Mouse (Mus musculus) embryonic facial prominence, embryonic 11.5 days (tissue): Measurements from ENCODE around the gene Vwc2l. TPM values are rescaled to one million over a fixed set of nuclear protein-coding genes. Genes with fewer than 3 reads are reported as not detected.

ENCODE experiments used
- ATAC-seq: fragments of 200-750 bp; cut with Nextera tagmentation; replicated peaks from 2 replicates; pipeline ENCODE4 v1.8.0; 2017; ENCODE audit warnings: low read depth; ENCODE audit not compliant: insufficient number of reproducible peaks, low FRiP score, low TSS enrichment
- DNase-seq: peaks from one replicate; pipeline ENCODE4 v3.0.0-alpha.2; 2015; ENCODE audit warnings: low spot score
- H3K27ac ChIP-seq: fragments of 300-500 bp; sonication (generic); replicated peaks from 2 replicates; pipeline ENCODE4 v1.5.1; 2014; ENCODE audit warnings: mild to moderate bottlenecking, low read depth, low read length, control low read depth
- H3K27me3 ChIP-seq: fragments of 300-500 bp; sonication (generic); 2 replicates; pipeline ENCODE4 v1.6.1; 2014; ENCODE audit warnings: mild to moderate bottlenecking, low read length, moderate library complexity, mixed read lengths; ENCODE audit not compliant: control insufficient read depth, insufficient read depth
- H3K36me3 ChIP-seq: fragments of 300-500 bp; sonication (generic); replicated peaks from 2 replicates; pipeline ENCODE4 v1.6.1; 2014; ENCODE audit warnings: low read depth, mild to moderate bottlenecking, low read length, moderate library complexity, mixed read lengths; ENCODE audit not compliant: control insufficient read depth, insufficient read depth
- H3K4me1 ChIP-seq: fragments of 300-500 bp; sonication (generic); 2 replicates; pipeline ENCODE4 v1.6.1; 2014; ENCODE audit warnings: low read length, mixed read lengths; ENCODE audit not compliant: control insufficient read depth, insufficient read depth
- H3K4me2 ChIP-seq: fragments of 300-500 bp; sonication (generic); 2 replicates; pipeline ENCODE4 v1.6.1; 2014; ENCODE audit warnings: low read depth, mild to moderate bottlenecking, control low read depth, low read length, moderate library complexity
- H3K4me3 ChIP-seq: fragments of 300-500 bp; sonication (generic); 2 replicates; pipeline ENCODE4 v1.5.1; 2014; ENCODE audit warnings: low read depth, low read length, control low read depth
- H3K9ac ChIP-seq: fragments of 300-500 bp; sonication (generic); replicated peaks from 2 replicates; pipeline ENCODE4 v1.6.1; 2014; ENCODE audit warnings: mild to moderate bottlenecking, control low read depth, low read length
- H3K9me3 ChIP-seq: fragments of 300-500 bp; sonication (generic); replicated peaks from 2 replicates; pipeline ENCODE4 v1.6.1; 2016; ENCODE audit warnings: mild to moderate bottlenecking, low read length, inconsistent platforms, mixed read lengths; ENCODE audit not compliant: control insufficient read depth
- WGBS: fragments of 180-500 bp; shearing (Covaris S2); extraction: QIAGEN DNeasy Blood & Tissue Kit; methylation state at CpG from one replicate; pipeline ENCODE4 v1.1.7; 2014; 5-methylcytosine and 5-hydroxymethylcytosine counted together
- polyA plus RNA-seq: library from polyadenylated mRNA; unstranded; fragments of >200 nt; fragmentation: Nextera tagmentation; extraction: Ambion mirVana; gene quantifications from 2 replicates; pipeline ENCODE4 v1.2.1, GENCODE M21; 2014

The Vwc2l gene
- polyA plus RNA-seq, 1 experiment from 2014 or later, result 0.24 TPM

DNA sequence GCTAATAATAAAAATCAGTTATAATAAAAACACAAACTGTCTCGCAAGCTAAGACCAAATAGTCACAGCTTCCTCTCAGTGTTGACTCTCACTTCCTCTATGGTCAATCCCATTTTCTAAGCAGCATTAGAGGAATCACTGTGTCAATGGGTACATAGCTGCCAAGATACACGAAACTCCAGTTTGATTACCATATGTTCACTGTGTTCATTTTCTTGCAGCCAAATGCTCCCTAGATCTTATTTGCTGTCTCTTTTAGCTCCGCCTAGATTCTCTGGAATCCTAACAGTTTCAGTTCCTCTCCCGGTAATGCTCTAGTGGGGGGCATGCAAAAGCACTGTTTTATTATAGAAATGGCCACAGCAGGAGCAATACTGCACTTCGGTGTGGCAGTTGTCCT, 130.4 kb downstream of the Vwc2l start:
- 80% methylated on average over 5 of the region's 5 CpGs for WGBS
- H3K4me2 ChIP-seq, result no peak overlapping the region
- no peak overlapping the region for H3K27ac ChIP-seq
- H3K9ac ChIP-seq, result no peak overlapping the region
- H3K27me3 ChIP-seq, result no peaks in the 10 kb centered on the region
- no peak overlapping the region for H3K4me3 ChIP-seq
- ATAC-seq (no peak), DNase-seq (no peak)
- no peaks in the 10 kb centered on the region for H3K9me3 ChIP-seq
- H3K36me3 ChIP-seq, result no peaks in the 10 kb centered on the region
- H3K4me1 ChIP-seq, result no peaks in the 10 kb centered on the region

GRCm38 (mm10) chr1:70861672-70862071, 136.2 kb downstream of the Vwc2l start:
- ATAC-seq (no peak), DNase-seq (no peak)
- no peak overlapping the region for H3K4me3 ChIP-seq
- WGBS, result 53% methylated on average over 2 of the region's 2 CpGs
- H3K36me3 ChIP-seq, result no peaks in the 10 kb centered on the region
- no peaks in the 10 kb centered on the region for H3K9me3 ChIP-seq
- no peak overlapping the region for H3K4me2 ChIP-seq
- H3K4me1 ChIP-seq, result no peaks in the 10 kb centered on the region
- H3K9ac ChIP-seq, result no peak overlapping the region
- H3K27ac ChIP-seq, result no peak overlapping the region
- H3K27me3 ChIP-seq, result no peaks in the 10 kb centered on the region

DNA sequence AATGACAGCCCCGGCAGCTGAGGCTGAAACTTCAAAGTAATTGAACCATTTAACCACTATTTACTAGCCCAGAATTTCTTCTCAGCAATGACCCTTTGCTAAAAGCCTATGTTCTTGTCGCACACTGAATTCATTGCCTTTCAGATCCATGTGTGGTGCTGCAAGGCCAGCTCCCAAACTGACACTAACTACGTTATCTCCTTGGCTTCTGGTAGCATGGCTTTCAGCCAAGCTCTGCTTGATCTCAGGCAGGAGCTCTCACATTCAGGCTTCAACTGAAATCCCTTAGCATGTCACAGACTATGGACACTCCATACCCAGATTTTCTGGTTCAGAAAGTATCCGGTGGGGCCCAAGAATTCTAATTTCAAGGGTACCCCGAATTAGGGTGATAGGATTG, 140.6 kb downstream of the Vwc2l start:
- 73% methylated on average over 5 of the region's 5 CpGs for WGBS
- H3K9me3 ChIP-seq, result no peaks in the 10 kb centered on the region
- no peak overlapping the region for H3K27ac ChIP-seq
- H3K4me2 ChIP-seq, result no peak overlapping the region
- no peak overlapping the region for H3K9ac ChIP-seq
- ATAC-seq (no peak), DNase-seq (no peak)
- H3K36me3 ChIP-seq, result no peaks in the 10 kb centered on the region
- H3K4me1 ChIP-seq, result no peaks in the 10 kb centered on the region
- H3K27me3 ChIP-seq, result no peaks in the 10 kb centered on the region
- no peak overlapping the region for H3K4me3 ChIP-seq

- H3K4me1 ChIP-seq, result no peaks in the 10 kb centered on the region
- H3K4me2 ChIP-seq, result no peak overlapping the region
- H3K9ac ChIP-seq, result no peak overlapping the region
- H3K4me3 ChIP-seq, result no peak overlapping the region
- no peaks in the 10 kb centered on the region for H3K9me3 ChIP-seq
- no peak overlapping the region for H3K27ac ChIP-seq
- DNase-seq (no peak), ATAC-seq (no peak)
- no peaks in the 10 kb centered on the region for H3K36me3 ChIP-seq
- 85% methylated on average over 2 of the region's 2 CpGs for WGBS
- H3K27me3 ChIP-seq, result no peaks in the 10 kb centered on the region
Observed at GRCm38 (mm10) chr1:70880496-70880895, 155.0 kb downstream of the Vwc2l start.

- H3K36me3 ChIP-seq, result no peaks in the 10 kb centered on the region
Observed at GRCm38 (mm10) chr1:70881269-70881668, 155.8 kb downstream of the Vwc2l start.

GRCm38 (mm10) chr1:70884156-70884555, 158.6 kb downstream of the Vwc2l start:
- Histone ChIP-seq H3K27me3 (no peaks in the 10 kb centered on the region), H3K9me3 (no peaks in the 10 kb centered on the region), H3K4me3 (no peak overlapping the region), H3K27ac (no peak overlapping the region), H3K4me2 (no peak overlapping the region), H3K9ac (no peak overlapping the region), H3K36me3 (no peaks in the 10 kb centered on the region), H3K4me1 (no peaks in the 10 kb centered on the region)
- ATAC-seq, result no peak
- WGBS, result 87% methylated on average over 4 of the region's 4 CpGs
- DNase-seq, result no peak

More at GRCm38 (mm10) chr1:70881269-70881668, 155.8 kb downstream of the Vwc2l start:
- H3K9me3 ChIP-seq, result no peaks in the 10 kb centered on the region
- no peak for DNase-seq
- no peak for ATAC-seq
- no peaks in the 10 kb centered on the region for H3K4me1 ChIP-seq
- H3K27me3 ChIP-seq, result no peaks in the 10 kb centered on the region
- WGBS, result 78% methylated on average over 3 of the region's 3 CpGs
- H3K27ac ChIP-seq, result no peak overlapping the region
- no peak overlapping the region for H3K9ac ChIP-seq
- H3K4me2 ChIP-seq, result no peak overlapping the region
- H3K4me3 ChIP-seq, result no peak overlapping the region

GRCm38 (mm10) chr1:70902311-70902710, 176.8 kb downstream of the Vwc2l start:
- ATAC-seq, result no peak
- Histone ChIP-seq H3K36me3 (no peaks in the 10 kb centered on the region), H3K4me2 (no peak overlapping the region), H3K27me3 (no peaks in the 10 kb centered on the region), H3K27ac (no peak overlapping the region), H3K4me1 (no peaks in the 10 kb centered on the region), H3K4me3 (no peak overlapping the region), H3K9me3 (no peaks in the 10 kb centered on the region), H3K9ac (no peak overlapping the region)
- 67% methylated on average over 3 of the region's 3 CpGs for WGBS
- no peak for DNase-seq

- no peaks in the 10 kb centered on the region for H3K4me1 ChIP-seq
- WGBS, result 91% methylated on average over 2 of the region's 2 CpGs
Observed at GRCm38 (mm10) chr1:70907366-70907765, 181.9 kb downstream of the Vwc2l start.

More at GRCm38 (mm10) chr1:70907366-70907765, 181.9 kb downstream of the Vwc2l start:
- H3K27me3 ChIP-seq, result no peaks in the 10 kb centered on the region
- H3K27ac ChIP-seq, result no peak overlapping the region
- DNase-seq (no peak), ATAC-seq (no peak)
- no peaks in the 10 kb centered on the region for H3K9me3 ChIP-seq
- H3K9ac ChIP-seq, result no peak overlapping the region
- no peak overlapping the region for H3K4me2 ChIP-seq
- H3K36me3 ChIP-seq, result no peaks in the 10 kb centered on the region
- no peak overlapping the region for H3K4me3 ChIP-seq
